Mouse (Mus musculus): ENCODE data around the gene Gm960.

- TF ChIP-seq CTCF (IDR thresholded peaks at IDR 0.05; ENCODE audit: borderline replicate concordance, insufficient read depth, low read depth, low read length) (no peak), POLR2A (IDR thresholded peaks at IDR 0.05; ENCODE audit: borderline replicate concordance, insufficient read depth, low read length) (no peak)
Measured at GRCm38 (mm10) chr19:4605654-4606053, 92.8 kb downstream of the Gm960 start.

All from cerebellum, adult 2 months (tissue).